Mouse (Mus musculus) cerebellum, postnatal 4 days (tissue): ENCODE measurements at regions not wholly inside any gene's neighbourhood (a gene's known extent, or its start where the extent isn't known, plus 50 kb on each side); places are given as distances from the start of the nearest gene placed in this dataset.
"Not testable (repeated sequence)": the region's sequence is repeated elsewhere in the genome, so short reads cannot be mapped to it uniquely, and the experiment has no call there.

ENCODE experiments used
- DNase-seq, 2 experiments: peaks; one replicate each; pipeline ENCODE4 v3.0.0; 2022; ENCODE audit warnings: low spot score in 2 of 2, mixed read lengths in 1 of 2

DNA sequence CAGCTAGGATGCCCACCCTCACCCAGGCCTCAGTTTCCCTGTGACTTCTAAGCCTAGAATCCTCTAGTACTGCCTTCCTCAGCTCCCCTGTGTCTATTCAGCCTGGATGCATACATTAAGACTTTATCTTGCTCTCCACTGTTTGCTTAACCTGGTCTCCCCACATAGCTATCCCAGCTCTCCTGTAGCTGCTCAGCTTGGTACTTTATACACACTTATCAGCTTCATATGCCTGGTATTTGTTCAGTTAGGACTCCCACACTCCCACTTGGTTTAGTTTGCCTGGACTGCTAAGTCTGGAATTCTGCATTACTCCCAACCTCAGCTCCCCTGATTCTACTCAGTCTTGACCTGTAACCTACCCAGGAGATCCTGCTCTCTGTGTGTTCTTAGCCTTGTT is 147.7 kb downstream of the Tmem121 start:
- no peak for DNase-seq

DNA sequence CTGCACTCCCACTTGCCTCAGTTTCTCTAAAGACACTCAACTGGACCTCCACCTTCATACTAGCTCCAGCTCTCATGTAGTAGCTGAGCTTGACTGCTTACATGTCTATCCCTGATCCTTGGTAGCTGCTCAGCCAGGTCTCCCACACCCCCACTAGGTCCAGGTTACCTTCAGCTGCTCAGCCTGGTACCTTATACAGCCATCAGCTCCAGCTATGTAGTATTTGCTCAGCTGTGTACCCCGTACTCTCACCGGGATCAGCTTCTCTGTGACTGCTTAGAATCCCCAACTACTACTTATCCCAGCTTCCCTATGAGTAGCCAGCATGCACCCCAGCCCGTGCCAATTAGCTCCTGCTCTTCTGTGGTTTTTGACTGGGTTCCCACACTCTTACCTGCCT is 148.1 kb downstream of the Tmem121 start:
- DNase-seq = not testable (repeated sequence)

DNA sequence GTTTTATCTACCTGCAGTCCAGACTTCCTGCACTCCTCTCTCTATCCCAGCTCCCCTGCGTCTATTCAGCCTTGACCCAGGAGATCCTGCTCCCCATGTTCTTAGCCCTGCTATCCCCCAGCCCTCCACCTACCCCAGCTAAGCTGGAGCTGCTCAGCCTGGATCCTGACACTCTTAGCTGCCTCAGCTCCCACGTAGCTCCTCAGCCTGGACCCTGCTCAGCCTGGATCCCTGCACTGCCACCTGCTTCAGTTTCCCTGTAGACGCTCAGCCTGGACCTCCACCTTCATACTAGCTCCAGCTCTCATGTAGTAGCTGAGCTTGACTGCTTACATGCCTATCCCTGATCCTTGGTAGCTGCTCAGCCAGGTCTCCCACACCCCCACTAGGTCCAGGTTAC is 151.5 kb downstream of the Tmem121 start:
- DNase-seq = no peak

DNA sequence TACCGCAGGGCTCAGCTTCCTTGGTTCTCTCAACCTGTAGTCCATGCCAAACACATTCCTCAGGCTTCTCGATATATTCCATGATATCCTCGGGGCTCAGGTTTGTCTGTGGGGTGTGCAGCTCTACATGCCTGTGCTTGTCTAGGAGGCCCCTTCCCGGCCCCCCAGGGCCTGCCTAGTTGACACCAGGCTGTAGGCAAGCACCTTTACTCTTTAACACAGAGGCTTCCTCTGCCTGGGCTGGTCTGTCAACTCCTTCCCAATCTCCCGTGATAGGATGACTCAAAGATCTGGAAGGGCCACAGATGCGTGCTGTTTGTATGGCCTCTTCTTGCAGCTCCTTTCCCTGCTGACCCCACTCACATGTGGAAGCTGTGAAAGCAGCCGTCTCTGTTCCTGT is 150.4 kb upstream of the Adam6b start:
- DNase-seq = no peak

DNA sequence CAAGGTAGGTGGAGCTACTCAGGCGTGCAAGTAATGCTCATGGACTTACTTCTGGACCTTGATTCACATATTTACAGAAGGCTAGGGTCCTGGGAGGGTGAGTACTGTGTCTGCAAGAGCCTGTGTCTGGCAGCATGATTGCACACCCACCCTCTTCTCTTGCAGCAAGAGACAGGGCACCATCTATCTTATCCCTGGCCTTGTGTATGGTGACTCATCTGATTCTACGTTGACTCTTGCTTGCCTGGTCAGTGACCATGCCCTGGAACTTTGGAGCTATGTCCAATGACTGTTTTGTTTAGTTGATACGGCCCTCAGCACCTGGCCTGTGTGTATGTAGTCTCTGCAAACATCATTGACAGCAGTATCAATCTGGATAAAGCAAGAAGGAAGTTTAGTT is 148.3 kb upstream of the Adam6b start:
- peak in 1 of 2 experiments; percentile 8 for DNase-seq

DNA sequence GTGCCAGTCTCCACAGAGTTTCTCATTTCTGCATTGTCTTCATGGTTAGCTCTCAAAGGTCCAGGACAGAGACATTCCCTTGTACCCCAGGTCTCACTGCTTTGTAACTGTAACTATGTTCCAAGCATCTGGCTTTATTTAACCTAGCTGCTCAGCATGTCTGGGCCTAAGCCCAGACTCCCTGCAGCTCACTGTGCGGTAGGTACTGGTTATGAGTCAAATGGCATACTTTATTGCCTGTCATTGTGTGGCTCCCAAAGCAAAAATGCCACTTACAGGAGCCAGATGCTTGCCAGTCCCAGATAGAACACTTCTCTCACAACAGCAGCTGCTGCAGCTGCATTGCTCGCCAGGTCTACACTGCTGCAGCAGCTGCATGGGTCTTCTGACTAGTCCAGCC is 134.2 kb upstream of the Adam6b start:
- no peak for DNase-seq

DNA sequence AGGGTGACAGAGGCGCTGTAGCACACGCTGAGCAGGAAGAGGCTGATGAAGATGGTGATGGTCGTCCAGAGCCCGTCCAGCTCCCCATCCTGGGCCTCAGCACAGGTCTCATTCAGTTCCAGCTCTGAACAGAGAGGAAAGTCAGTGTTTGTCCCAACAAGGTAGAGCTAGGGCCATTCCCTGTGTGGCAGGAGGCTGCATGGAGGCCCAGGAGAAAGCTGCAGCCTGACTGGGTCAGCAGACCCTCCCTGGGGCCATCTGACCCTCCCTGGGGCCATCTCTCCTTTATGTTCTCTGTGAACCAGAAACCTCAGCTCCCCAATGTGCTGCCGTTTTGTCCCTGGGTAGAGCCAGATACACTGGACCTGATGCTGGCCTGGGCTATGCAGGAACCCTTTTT is 131.2 kb upstream of the Adam6b start:
- no peak for DNase-seq

DNA sequence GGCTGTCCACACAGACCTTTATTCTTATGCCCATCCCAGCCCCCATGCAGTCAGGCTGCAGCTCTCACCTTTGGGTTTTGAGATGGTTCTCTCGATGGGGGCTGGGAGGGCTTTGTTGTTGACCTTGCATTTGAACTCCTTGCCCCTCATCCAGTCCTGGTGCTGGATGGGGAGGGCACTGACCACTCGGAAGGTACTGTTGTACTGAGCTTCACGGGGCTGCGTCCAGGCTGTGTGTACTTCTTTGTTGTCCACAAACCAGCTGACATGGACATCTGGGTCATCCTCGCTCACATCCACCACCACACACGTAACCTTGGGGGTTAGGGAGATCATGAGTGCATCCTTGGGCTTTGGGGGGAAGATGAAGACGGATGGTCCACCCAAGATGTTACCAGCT is 129.3 kb upstream of the Adam6b start:
- no peak for DNase-seq

DNA sequence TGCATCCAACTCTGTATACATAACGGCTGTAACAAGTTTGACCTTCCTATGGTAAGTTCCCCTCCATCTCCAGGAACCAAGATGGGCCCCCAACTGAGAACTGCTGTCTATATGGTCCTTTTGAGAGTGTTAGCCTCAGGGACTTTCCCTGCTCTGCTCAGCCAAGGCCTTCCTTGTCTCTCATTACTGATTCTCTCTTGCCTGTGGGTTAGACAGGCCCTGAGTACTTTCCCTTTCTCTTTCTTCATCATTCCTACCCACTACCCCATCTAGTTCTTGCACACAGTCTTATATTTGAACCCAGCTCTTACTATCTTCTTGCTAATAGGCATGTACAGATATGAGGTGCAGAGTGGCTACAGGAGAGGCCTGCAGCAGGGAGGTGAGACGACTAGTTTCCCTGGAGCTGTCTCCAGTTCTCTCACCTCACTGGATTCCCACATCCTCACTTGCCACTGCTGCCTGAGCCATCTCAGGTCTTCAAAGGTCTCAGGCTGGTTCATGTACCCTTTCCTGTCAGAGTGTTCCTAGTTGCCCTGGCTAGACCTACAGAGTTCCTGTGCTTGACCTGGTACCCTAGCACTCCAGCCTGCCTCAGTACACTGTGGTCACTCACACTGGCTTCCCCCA is 126.8 kb upstream of the Adam6b start:
- no peak for DNase-seq

DNA sequence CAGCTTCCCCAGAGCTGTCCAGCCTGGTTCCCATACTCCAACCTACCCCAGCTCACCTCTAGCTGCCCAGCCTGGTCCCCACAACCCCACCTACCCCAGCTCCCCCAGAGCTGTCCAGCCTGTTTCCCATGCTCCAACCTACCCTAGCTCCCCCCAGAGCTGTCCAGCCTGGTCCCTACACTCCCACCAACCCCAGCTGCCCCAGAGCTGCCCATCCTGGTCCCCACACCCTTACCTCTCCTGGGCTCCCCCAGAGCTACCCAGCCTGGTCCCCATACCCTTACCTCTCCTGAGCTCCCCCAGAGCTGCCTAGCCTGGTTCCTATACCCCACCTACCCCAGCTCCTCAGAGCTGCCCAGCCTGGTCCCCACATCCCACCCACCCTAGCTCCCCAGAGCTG is 125.3 kb upstream of the Adam6b start:
- no peak for DNase-seq

DNA sequence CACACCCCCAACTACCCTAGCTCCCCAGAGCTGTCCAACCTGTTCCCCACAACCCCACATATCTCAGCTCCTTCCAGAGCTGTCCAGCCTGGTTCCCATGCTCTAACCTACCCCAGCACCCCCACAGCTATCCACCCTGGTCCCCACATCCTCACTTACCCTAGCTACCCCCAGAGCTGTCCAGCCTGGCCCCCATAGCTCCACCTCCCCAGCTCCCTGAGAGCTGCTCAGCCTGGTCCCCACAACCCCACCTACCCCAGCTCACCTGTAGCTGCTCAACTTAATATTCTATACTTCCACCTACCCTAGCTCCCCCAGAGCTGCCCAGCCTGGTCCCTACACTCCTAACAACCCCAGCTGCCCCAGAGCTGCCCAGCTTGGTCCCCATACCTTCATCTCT is 124.9 kb upstream of the Adam6b start:
- no peak for DNase-seq

DNA sequence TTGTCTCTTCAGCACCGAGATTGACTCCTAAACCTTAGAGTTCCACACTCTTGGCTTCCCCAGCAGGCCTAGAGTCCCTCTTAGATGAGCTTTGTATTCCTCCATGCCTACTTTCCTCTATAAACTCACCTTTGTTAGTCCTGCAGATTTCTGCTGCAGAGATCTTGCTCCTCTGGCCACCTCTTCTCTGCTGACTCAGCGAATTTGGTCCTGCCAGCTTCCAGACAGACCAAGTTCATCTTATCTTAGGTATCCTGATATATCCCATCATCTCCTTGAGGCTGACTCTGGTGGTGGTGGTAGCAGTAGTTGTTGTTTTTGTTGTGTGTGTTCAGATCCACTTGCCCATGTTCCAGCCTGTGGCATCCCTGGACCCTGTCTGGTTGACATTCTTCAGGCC is 123.5 kb upstream of the Adam6b start:
- no peak for DNase-seq

DNA sequence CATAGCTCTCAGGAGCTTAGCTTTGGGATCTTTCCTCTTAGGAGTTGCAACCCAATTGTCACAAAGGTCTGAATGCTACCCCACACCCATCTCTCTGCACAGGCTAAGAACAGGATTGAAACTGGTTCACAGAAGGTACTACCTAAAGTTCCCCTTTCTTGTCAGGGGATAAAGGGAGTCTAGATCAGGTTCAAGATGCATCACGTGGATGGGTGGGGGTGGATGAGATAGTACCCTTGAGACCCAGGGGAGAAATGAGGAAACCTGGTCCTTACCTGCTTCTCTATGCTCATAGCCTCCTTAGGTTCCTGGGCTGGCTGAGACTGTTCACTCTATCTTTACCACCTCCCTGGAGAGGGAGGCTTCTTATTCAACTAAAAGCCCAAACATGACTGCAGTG is 122.9 kb upstream of the Adam6b start:
- DNase-seq = no peak

DNA sequence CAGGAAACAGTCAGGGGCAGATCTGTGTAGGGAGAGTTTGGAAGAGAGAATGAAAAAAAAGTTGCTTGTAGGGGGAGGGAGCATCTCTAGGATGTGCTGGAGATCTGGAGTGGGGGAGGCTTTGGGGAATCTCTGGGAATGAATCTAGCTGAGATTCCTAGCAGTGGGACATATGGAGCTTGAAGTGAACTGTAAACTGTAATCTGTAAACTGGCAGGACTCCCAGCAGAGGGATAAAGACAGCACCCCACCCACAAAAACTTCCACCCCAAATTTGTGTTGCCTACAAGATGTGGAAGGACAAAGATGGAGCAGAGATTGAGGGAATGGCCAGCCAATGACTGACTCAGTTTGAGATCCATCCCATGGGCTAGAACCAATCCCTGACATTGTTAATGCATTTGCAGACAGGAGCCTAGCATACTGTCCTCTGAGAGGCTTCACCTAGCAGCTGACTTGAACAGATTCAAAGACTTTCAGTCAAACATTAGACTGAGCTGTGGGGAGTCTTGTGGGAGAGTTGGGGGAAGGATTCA is 87.7 kb upstream of the Adam6b start:
- DNase-seq = no peak

DNA sequence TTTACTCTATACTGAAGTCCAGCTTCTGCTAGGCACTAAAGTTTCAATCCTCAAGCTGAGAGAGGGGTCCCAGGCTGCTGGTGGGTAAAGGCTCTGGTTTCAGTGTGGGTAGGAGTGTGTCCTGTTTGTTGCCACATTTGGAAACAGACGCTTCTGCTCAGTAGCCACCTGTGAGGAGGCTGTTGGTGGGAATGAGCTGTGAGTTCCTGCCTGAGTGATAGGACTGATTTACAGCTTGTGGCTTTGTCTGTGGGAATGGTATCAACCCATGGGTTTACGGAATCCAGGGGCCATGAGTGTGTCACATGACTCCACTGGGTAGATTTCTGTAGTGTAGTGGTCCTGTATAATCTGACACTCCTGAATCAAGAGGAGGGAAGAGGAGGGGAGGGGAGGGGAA is 86.5 kb upstream of the Adam6b start:
- no peak for DNase-seq

DNA sequence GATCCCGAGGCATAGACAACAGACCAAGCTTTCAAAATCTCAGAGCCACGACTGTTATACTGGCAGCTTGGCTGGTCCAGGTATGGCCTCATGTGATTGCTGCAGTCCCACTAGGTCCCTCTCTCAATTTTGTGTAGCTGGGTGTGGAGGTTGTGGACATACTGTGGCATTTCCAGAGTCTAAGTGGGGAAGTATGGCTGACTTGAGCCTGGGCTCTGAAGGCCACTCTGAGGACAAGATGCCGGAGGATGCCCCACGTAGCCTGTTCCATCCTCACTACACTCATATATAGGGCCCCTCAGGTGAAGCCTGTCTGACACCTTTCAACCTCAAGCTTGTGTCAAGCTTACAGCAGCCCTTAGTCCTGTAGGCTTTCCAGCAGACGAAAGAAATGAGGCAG is 78.2 kb upstream of the Adam6b start:
- DNase-seq = no peak

DNA sequence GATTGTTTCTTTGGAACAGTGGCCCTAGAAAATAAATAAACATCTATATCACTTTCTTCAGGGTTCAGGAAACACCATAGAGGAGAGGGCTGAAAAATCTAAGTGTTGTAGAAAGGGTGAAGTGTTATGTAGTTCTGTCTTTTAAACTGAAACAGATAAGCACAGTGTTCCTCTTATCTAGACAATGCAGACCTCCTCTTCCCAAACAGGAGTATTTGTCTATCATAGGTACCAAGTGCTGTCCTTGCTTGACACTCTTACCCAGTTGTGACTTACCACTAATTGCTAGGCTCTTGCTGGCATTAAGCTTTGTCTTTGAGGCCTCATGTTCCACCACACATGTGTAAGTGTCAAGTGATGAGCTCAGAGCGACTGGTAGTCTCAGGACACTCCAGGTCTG is 75.3 kb upstream of the Adam6b start:
- no peak for DNase-seq

DNA sequence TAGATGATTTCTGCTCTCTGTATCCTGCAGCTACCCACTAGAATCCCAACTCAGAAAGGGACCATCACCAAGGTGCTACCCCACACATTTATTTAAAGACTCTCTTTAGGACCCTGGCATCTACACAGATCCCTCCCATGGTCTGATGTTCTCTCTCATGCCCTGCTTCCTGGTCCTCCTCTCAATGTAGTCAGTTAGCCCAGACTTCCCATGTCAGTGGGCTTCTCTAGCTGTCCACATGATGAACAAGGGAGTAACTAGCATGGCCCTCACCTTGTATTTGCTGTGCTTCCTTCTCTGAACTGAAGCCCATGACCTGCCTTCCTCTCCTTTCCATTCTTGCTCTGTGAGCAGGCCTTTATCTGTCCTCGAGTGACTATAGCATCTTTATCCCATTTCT is 71.8 kb upstream of the Adam6b start:
- DNase-seq = no peak

DNA sequence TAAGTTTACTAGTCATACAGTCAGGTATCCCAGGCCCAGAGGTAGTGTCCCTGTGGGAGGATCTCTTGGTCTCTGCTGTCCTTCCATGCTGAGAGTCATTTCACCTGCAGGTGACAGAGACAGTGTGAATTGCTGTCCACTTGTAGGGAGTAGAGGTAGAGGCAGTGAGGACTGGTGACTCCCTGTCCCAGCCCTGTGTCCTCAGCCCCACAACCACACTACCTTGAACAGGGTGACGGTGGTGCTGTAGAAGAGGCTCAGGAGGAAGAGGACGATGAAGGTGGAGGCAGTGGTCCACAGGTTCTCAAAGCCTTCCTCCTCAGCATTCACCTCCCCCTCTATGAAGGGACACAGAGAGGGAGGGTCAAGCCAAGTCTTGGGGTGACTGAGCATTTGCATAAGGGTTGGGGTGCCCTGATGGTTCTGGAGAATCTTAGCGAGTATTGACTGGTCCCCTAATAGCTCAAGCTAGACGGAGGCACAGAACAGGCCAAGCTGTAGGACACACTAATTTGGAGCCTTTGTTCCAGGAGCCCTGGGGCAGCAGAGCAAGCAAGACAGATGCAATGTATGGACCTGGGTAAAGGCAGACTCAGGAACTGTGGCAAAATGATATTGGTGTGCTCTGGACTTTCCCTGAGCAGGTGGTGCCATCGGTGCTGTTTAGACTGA is 70.4 kb upstream of the Adam6b start:
- DNase-seq = no peak

DNA sequence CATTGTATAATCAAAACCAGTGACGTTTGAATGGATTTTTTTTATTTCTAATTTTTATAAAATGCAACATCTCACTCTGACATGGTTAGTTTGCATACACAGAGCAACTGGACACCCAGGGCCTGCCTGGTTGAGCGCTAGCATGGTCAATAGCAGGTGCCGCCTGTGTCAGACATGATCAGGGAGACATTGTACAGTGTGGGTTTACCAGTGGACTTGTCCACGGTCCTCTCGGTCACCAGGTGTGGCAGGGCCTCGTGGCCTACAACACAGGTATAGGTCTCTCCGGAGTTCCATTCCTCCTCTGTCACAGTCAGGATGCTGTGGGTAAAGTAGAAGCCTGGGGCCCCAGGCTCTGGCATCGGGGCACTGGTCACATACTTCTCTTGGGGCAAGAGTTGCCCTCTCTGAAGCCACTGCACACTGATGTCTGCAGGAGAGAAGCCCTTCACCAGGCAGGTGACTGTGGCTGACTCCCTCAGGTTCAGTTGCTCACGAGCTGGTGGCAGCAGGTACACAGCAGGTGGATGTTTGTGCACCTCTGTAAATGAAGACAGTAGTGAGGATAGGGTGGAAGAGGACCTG is 68.5 kb upstream of the Adam6b start:
- DNase-seq = no peak

DNA sequence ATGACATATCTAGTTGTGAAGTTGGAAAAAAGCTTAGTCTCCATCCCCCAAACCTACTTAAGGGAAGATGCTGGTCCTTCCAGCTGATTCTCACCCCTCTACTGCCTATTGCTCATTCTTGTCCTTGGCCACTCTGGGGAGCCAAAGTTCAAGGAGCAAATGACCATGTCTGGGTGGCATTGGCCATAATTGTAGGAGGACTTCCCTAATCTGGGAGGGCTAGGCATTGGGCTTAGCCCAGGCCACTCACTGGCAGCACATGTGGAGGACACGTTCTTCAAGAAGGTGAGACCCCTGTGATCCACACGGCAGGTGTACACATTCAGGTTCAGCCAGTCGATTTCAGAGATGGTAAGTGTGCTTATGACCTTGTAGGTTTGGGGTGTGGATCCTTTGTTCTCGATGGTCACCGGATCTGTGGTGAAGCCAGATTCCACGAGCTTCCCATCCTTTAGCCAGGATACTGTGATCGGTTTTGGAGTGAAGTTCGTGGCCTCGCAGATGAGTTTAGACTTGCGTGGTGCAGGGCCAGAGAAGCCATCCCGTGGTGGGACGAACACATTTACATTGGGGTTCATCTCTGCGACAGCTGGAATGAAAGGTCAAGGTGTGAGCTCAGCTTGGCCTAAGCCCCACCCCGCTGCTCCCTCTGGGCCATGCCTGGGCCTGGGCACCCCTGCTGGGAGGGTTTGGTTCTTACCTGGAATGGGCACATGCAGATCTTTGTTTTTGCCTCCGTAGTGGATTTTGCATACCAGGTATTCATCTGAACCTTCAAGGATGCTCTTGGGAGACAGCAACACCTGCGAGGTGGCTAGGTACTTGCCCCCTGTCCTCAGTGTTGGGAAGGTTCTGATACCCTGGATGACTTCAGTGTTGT is 67.4 kb upstream of the Adam6b start:
- DNase-seq = no peak

DNA sequence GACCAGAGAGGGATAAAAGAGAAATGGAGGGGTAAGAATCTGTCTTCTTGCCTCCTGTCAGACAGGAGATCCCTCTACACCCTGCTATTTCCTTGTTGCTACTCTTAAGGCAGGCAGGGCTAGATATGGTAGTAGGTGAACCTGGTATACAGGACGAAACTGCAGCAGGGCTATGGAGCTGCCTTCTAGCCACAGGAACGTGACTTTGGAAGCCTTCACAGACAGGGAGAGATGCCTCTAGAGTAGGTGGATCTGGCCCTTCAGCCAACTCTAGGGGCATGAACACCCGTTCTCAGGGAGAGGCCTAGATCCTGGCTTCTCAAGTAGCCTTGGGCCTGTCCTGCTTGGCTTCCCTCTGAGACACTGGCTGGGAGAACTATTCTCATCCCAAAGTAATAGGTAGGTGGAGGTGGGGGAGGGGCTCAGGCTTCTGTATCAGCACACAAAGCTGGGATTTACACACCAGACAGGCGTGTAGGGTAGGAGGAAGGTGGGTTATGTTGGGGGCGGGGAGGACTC is 66.5 kb upstream of the Adam6b start:
- no peak for DNase-seq
